Mouse (Mus musculus) stomach, postnatal 0 days (tissue): ENCODE results near the gene 1700001O22Rik. TPM values are rescaled to one million over a fixed set of nuclear protein-coding genes. Genes with fewer than 3 reads are reported as not detected.
A peak's percentile ranks its signal among the peaks of the same experiment; 100 is the strongest.

Source experiments
- ATAC-seq: fragments of 200-750 bp; cut with Nextera tagmentation; 2 replicates; pipeline ENCODE4 v1.8.0; 2017; ENCODE audit not compliant: low FRiP score, low TSS enrichment
- DNase-seq: peaks from one replicate; pipeline ENCODE4 v3.0.0-alpha.2; 2016; ENCODE audit warnings: low spot score
- H3K27ac ChIP-seq: fragments of 300-500 bp; sonication (generic); replicated peaks from 2 replicates; pipeline ENCODE4 v1.5.1; 2014; ENCODE audit warnings: mild to moderate bottlenecking, control low read depth
- H3K27me3 ChIP-seq: fragments of 300-500 bp; sonication (generic); 2 replicates; pipeline ENCODE4 v1.6.1; 2014; ENCODE audit warnings: low read length; ENCODE audit not compliant: control insufficient read depth, insufficient read depth
- H3K36me3 ChIP-seq: fragments of 300-500 bp; sonication (generic); 2 replicates; pipeline ENCODE4 v1.6.1; 2014; ENCODE audit warnings: low read length, mixed read lengths; ENCODE audit not compliant: control insufficient read depth, insufficient read depth
- H3K4me1 ChIP-seq: fragments of 300-500 bp; sonication (generic); replicated peaks from 2 replicates; pipeline ENCODE4 v1.6.1; 2014; ENCODE audit warnings: antibody characterized with exemption; ENCODE audit not compliant: control insufficient read depth, insufficient read depth
- H3K4me2 ChIP-seq: fragments of 300-500 bp; sonication (generic); replicated peaks from 2 replicates; pipeline ENCODE4 v1.6.1; 2014; ENCODE audit warnings: low read depth, mild to moderate bottlenecking, control low read depth, moderate library complexity
- H3K4me3 ChIP-seq: fragments of 300-500 bp; sonication (generic); 2 replicates; pipeline ENCODE4 v1.5.1; 2014; ENCODE audit warnings: low read depth, low read length, control low read depth
- H3K9ac ChIP-seq: fragments of 300-500 bp; sonication (generic); 2 replicates; pipeline ENCODE4 v1.6.1; 2014; ENCODE audit warnings: mild to moderate bottlenecking, low read length, control low read depth, mixed read lengths
- H3K9me3 ChIP-seq: fragments of 300-500 bp; sonication (generic); 2 replicates; pipeline ENCODE4 v1.6.1; 2016; ENCODE audit warnings: low read length; ENCODE audit not compliant: control insufficient read depth
- CTCF ChIP-seq: IDR thresholded peaks from 2 replicates; pipeline ENCODE4 v1.5.1; 2016; ENCODE audit warnings: antibody characterized with exemption, low read depth, mild to moderate bottlenecking, moderate library complexity
- EP300 ChIP-seq: optimal IDR thresholded peaks from 2 replicates; pipeline ENCODE3; 2016; ENCODE audit warnings: antibody characterized with exemption
- WGBS: fragments of 180-500 bp; shearing (Covaris S2); extraction: QIAGEN DNeasy Blood & Tissue Kit; methylation state at CpG from one replicate; pipeline ENCODE4 v1.1.7; 2014; 5-methylcytosine and 5-hydroxymethylcytosine counted together
- polyA plus RNA-seq: library from polyadenylated mRNA; unstranded; fragments of >200 nt; fragmentation: Nextera tagmentation; extraction: Ambion mirVana; gene quantifications from 2 replicates; pipeline ENCODE4 v1.2.1, GENCODE M21; 2015

Gene 1700001O22Rik
- polyA plus RNA-seq, 1 experiment from 2014 or later: 2.0 TPM

GRCm38 (mm10) chr2:30808296-30808655 is 4.8 kb upstream of the 1700001O22Rik start:
- Histone ChIP-seq H3K4me1 (peaks cover 6% of the 10 kb centered on the region; the same call in 1 of the 2 replicates), H3K4me2 (peak overlapping the region; percentile 88), H3K27me3 (no peaks in the 10 kb centered on the region), H3K9me3 (no peaks in the 10 kb centered on the region), H3K27ac (peak overlapping the region; percentile 86), H3K9ac (peak overlapping the region; percentile 86), H3K36me3 (peaks cover 3% of the 10 kb centered on the region; the same call in 1 of the 2 replicates), H3K4me3 (peak overlapping the region; percentile 68)
- WGBS: 2% methylated on average over 10 of the region's 10 CpGs
- DNase-seq (no peak), ATAC-seq (no peak)
- TF ChIP-seq EP300 (no peak), CTCF (no peak)

GRCm38 (mm10) chr2:30807648-30808295 is 4.3 kb upstream of the 1700001O22Rik start, which contains the start of gene Ntmt1:
Gene Ntmt1, plus strand, starts transcription at chr2:30807826.
- WGBS: under 1% methylated on average over 44 of the region's 44 CpGs
- peak; percentile 100 for DNase-seq
- Histone ChIP-seq H3K36me3 (no peaks in the 10 kb centered on the region), H3K9me3 (no peaks in the 10 kb centered on the region), H3K4me2 (peak within 1 kb of the TSS; percentile 88), H3K27ac (peak within 1 kb of the TSS; percentile 86), H3K4me3 (peak within 1 kb of the TSS; percentile 68), H3K9ac (peak within 1 kb of the TSS; percentile 86), H3K27me3 (no peaks in the 10 kb centered on the region), H3K4me1 (peaks cover 6% of the 10 kb centered on the region; the same call in 1 of the 2 replicates)
- TF ChIP-seq EP300 (no peak), CTCF (no peak)
- peak; percentile 99 for ATAC-seq

GRCm38 (mm10) chr2:30807147-30807647 is 3.7 kb upstream of the 1700001O22Rik start:
- peak overlapping the region; percentile 68 for H3K4me3 ChIP-seq
- H3K9me3 ChIP-seq: no peaks in the 10 kb centered on the region
- peak overlapping the region; percentile 60 for H3K4me2 ChIP-seq
- H3K27me3 ChIP-seq: no peaks in the 10 kb centered on the region
- no peak for TF ChIP-seq CTCF
- no peak for TF ChIP-seq EP300
- H3K36me3 ChIP-seq: no peaks in the 10 kb centered on the region
- H3K9ac ChIP-seq: peak overlapping the region; percentile 41; the same call in 1 of the 2 replicates
- ATAC-seq (peak; percentile 9; the same call in 1 of the 2 replicates), DNase-seq (no peak)
- 5% methylated on average over 28 of the region's 28 CpGs for WGBS
- H3K27ac ChIP-seq: peak overlapping the region; percentile 69
- H3K4me1 ChIP-seq: peaks cover 6% of the 10 kb centered on the region; the same call in 1 of the 2 replicates

- Histone ChIP-seq H3K4me2 (no peak overlapping the region), H3K9ac (no peak overlapping the region), H3K27me3 (no peaks in the 10 kb centered on the region), H3K9me3 (no peaks in the 10 kb centered on the region), H3K36me3 (no peaks in the 10 kb centered on the region), H3K27ac (no peak overlapping the region), H3K4me1 (peaks cover 6% of the 10 kb centered on the region), H3K4me3 (no peak overlapping the region)
- ATAC-seq: no peak
- TF ChIP-seq CTCF: no peak
- no peak for TF ChIP-seq EP300
- WGBS: 81% methylated on average over 2 of the region's 2 CpGs
- no peak for DNase-seq
These were observed 2.5 kb upstream of the 1700001O22Rik start for GRCm38 (mm10) chr2:30805983-30806382.

- H3K4me2 ChIP-seq: peak overlapping the region; percentile 90
- no peak overlapping the region for H3K27ac ChIP-seq
- peak overlapping the region; percentile 65 for H3K9ac ChIP-seq
- H3K27me3 ChIP-seq: no peaks in the 10 kb centered on the region; the same call in 1 of the 2 replicates
- DNase-seq: peak; percentile 57
- H3K4me3 ChIP-seq: peak overlapping the region; percentile 48
- ATAC-seq: peak; percentile 57
- no peaks in the 10 kb centered on the region for H3K9me3 ChIP-seq
- 2% methylated on average over 68 of the region's 77 CpGs for whole genome bisulfite sequencing
- no peak for TF ChIP-seq EP300
- no peak for TF ChIP-seq CTCF
- no peaks in the 10 kb centered on the region for H3K36me3 ChIP-seq
- peaks cover 3% of the 10 kb centered on the region for H3K4me1 ChIP-seq
These were observed 2.2 kb downstream of the 1700001O22Rik start for GRCm38 (mm10) chr2:30801067-30801852.
